Mouse (Mus musculus) intestine, postnatal 0 days (tissue): ENCODE measurements around the gene Mfsd12. TPM values are rescaled to one million over a fixed set of nuclear protein-coding genes. Genes with fewer than 3 reads are reported as not detected.

Experiments used
- ATAC-seq: fragments of 200-750 bp; cut with Nextera tagmentation; 2 replicates; pipeline ENCODE4 v1.8.0; 2017; ENCODE audit warnings: mild to moderate bottlenecking, moderate TSS enrichment, moderate library complexity
- H3K27ac ChIP-seq: fragments of 300-500 bp; sonication (generic); 2 replicates; pipeline ENCODE4 v1.5.1; 2014; ENCODE audit warnings: mild to moderate bottlenecking, low read depth, low read length, moderate library complexity
- H3K27me3 ChIP-seq: fragments of 300-500 bp; sonication (generic); replicated peaks from 2 replicates; pipeline ENCODE4 v1.6.1; 2014; ENCODE audit warnings: low read length, mixed read lengths; ENCODE audit not compliant: control insufficient read depth, insufficient read depth
- H3K36me3 ChIP-seq: fragments of 300-500 bp; sonication (generic); 2 replicates; pipeline ENCODE4 v1.6.1; 2014; ENCODE audit warnings: mild to moderate bottlenecking, moderate library complexity; ENCODE audit not compliant: control insufficient read depth, insufficient read depth
- H3K4me1 ChIP-seq: fragments of 300-500 bp; sonication (generic); replicated peaks from 2 replicates; pipeline ENCODE4 v1.6.1; 2014; ENCODE audit warnings: antibody characterized with exemption, low read length, mixed read lengths; ENCODE audit not compliant: control insufficient read depth, insufficient read depth
- H3K4me2 ChIP-seq: fragments of 300-500 bp; sonication (generic); replicated peaks from 2 replicates; pipeline ENCODE4 v1.6.1; 2014; ENCODE audit warnings: low read depth, mild to moderate bottlenecking, moderate library complexity
- H3K4me3 ChIP-seq: fragments of 300-500 bp; sonication (generic); 2 replicates; pipeline ENCODE4 v1.5.1; 2014; ENCODE audit warnings: low read depth, low read length
- H3K9ac ChIP-seq: fragments of 300-500 bp; sonication (generic); 2 replicates; pipeline ENCODE4 v1.6.1; 2014; ENCODE audit warnings: mild to moderate bottlenecking, low read depth, low read length
- H3K9me3 ChIP-seq: fragments of 300-500 bp; sonication (generic); 2 replicates; pipeline ENCODE4 v1.6.1; 2016; ENCODE audit warnings: mixed run types; ENCODE audit not compliant: control insufficient read depth
- CTCF ChIP-seq: sonication (generic); IDR thresholded peaks from 2 replicates; pipeline ENCODE4 v1.5.1; 2016; ENCODE audit warnings: low read depth, mild to moderate bottlenecking, control low read depth, antibody characterized with exemption, moderate library complexity
- WGBS: fragments of 180-500 bp; shearing (Covaris S2); extraction: QIAGEN DNeasy Blood & Tissue Kit; methylation state at CpG from one replicate; pipeline ENCODE4 v1.1.7; 2014; 5-methylcytosine and 5-hydroxymethylcytosine counted together
- polyA plus RNA-seq: library from polyadenylated mRNA; unstranded; fragments of >200 nt; fragmentation: Nextera tagmentation; extraction: Ambion mirVana; gene quantifications from 2 replicates; pipeline ENCODE4 v1.2.1, GENCODE M21; 2015

The Mfsd12 gene
- polyA plus RNA-seq, 1 experiment from 2014 or later: 29.6 TPM

DNA sequence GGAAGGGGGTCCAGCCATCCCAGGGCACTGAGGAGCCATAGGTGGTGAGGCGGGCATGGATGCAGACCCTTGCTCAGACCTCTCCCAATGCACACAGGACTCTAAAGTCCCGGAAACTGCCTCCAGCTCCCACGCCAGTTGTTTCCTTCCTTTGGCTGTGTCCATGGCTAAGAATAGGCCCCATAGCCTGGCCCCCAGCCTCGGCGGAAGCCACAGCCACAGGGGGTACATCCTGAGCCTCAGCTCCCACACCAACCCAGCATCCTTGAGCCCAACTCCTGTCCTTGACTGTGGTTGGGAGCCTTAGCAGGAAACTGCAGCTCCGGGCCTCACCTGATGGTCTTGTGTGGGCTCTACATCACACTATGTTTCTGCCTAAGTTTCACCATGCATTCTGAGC, 30.4 kb upstream of the Mfsd12 start:
- Histone ChIP-seq H3K27ac (peak overlapping the region; percentile 36), H3K36me3 (peaks cover 50% of the 10 kb centered on the region), H3K27me3 (no peaks in the 10 kb centered on the region), H3K9ac (no peak overlapping the region), H3K9me3 (no peaks in the 10 kb centered on the region), H3K4me3 (no peak overlapping the region), H3K4me2 (no peak overlapping the region), H3K4me1 (peaks cover 15% of the 10 kb centered on the region; the same call in 1 of the 2 replicates)
- no peak for ATAC-seq
- no peak for TF ChIP-seq CTCF
- WGBS: 69% methylated on average over 6 of the region's 6 CpGs

DNA sequence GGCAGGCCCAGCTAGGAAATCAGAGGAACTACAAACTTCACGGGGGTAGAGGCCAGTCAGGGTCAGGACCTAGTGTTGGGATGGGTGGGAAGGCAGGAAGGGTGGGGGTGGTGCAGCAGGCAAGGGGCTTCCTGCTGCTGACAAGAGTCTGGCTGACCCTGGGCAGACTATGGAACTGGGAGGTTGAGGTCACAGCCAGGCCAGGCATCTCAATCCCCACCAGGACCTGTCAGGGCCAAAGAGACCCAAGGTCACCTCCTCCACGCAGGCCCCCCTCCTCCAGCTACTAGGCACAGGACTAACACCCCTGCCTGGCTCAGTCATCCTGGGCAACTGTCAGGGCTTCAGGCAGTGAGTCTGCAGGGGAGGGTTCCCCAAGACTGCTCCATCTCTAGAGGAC, 29.3 kb upstream of the Mfsd12 start:
- 22% methylated on average over 2 of the region's 2 CpGs for WGBS
- Histone ChIP-seq H3K9me3 (no peaks in the 10 kb centered on the region), H3K4me3 (no peak overlapping the region), H3K36me3 (peaks cover 41% of the 10 kb centered on the region), H3K27me3 (peaks cover 9% of the 10 kb centered on the region), H3K27ac (peak overlapping the region; percentile 60; the same call in 1 of the 2 replicates), H3K4me1 (peaks cover 12% of the 10 kb centered on the region; the same call in 1 of the 2 replicates), H3K9ac (peak overlapping the region; percentile 11; the same call in 1 of the 2 replicates), H3K4me2 (no peak overlapping the region)
- no peak for TF ChIP-seq CTCF
- ATAC-seq: no peak

DNA sequence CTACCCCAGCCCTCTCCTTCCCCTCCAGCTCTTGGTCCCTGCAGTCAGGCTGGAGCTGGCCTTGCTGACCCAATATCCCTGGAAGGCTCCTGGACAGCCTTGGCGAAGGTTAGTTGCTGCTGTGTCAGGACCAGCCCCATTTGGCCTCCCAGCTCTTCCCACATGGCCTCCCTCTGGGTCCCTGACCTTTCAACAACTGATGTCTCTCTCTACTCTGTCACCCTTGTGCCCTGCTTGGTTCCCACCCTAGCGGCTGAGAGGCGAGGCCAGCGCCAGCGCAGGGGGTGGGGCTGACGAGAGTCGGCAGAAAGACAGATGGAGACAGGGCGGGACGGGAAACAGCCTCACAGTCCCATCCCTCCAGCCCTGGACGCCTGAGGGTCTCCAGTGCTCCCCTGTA, 28.9 kb upstream of the Mfsd12 start, which contains the start of gene Tbxa2r:
TSS of gene Tbxa2r (plus strand) at position 346 of the 400 bp plus-strand sequence.
- Histone ChIP-seq H3K4me2 (peak within 1 kb of the TSS; percentile 55), H3K27me3 (peaks cover 14% of the 10 kb centered on the region), H3K36me3 (peaks cover 37% of the 10 kb centered on the region), H3K4me3 (no peak within 1 kb of the TSS), H3K4me1 (peaks cover 12% of the 10 kb centered on the region; the same call in 1 of the 2 replicates), H3K9ac (peak within 1 kb of the TSS; percentile 13), H3K27ac (peak within 1 kb of the TSS; percentile 60; the same call in 1 of the 2 replicates), H3K9me3 (no peaks in the 10 kb centered on the region)
- peak; percentile 45 for TF ChIP-seq CTCF
- WGBS: 6% methylated on average over 10 of the region's 10 CpGs
- no peak for ATAC-seq

DNA sequence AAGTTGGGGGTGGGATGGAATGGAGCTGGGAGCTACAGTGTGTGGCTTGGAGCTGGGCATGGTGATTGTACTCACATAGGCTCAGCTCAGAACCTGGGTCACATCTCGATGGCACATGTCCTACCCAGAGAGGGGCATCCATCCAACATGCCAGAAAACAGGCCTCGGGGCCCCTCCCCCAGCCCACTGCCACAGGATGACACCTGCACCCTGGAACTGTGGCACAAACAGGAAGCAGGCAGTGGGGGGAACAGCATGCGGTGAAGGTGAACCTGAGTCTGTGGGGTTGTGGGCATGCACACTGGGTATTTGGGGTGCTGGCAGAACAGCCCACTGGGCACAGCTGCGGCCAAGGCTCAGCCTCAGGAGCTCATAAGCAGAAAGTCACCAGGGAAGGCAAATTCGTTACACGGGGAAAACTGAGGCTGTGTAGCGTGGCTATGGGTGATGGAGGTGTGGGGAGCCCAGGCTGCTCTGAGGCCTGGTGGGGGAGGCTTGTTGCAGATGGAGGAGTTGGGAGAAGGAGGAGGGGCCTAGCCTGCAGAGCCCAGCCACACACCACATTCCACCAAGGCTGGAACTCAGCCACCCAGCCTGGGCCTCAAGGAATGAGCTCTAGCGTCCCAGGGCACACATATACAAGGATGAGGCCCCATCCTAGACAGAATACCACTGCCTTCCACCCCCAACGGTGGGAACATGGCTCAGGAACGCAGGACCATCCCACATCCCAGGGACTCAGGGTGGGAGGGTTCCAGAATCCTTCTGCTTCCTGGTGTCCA, 27.9 kb upstream of the Mfsd12 start:
- peak; percentile 32; the same call in 1 of the 2 replicates for ATAC-seq
- no peak for TF ChIP-seq CTCF
- H3K27me3 ChIP-seq: peaks cover 14% of the 10 kb centered on the region
- peak overlapping the region; percentile 60 for H3K27ac ChIP-seq
- WGBS: 60% methylated on average over 10 of the region's 10 CpGs
- peaks cover 12% of the 10 kb centered on the region; the same call in 1 of the 2 replicates for H3K4me1 ChIP-seq
- peak overlapping the region; percentile 13 for H3K9ac ChIP-seq
- peak overlapping the region; percentile 55 for H3K4me2 ChIP-seq
- H3K36me3 ChIP-seq: peaks cover 27% of the 10 kb centered on the region
- no peak overlapping the region for H3K4me3 ChIP-seq
- H3K9me3 ChIP-seq: no peaks in the 10 kb centered on the region

DNA sequence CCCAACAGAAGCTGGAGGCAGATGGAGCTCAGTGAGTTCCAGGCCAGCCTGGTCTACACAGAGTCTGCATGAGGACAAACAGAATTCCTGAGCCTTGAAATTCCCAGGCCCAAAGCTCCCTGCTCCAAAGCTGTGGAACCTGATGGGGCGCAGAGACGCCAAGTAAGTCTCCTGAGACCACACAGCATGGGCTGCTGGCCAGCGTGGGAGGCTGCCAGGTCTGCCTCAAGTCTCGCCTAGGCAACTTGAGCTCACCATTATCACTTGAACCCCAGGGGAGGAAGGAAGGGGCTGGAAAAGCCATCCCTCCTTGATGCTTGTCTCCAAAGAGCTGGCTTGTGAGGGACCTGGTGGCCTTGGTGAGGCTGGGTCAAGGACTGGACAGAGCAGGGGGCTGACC, 27.3 kb upstream of the Mfsd12 start:
- Histone ChIP-seq H3K9me3 (no peaks in the 10 kb centered on the region), H3K36me3 (peaks cover 20% of the 10 kb centered on the region), H3K27ac (peak overlapping the region; percentile 57), H3K4me1 (peaks cover 12% of the 10 kb centered on the region; the same call in 1 of the 2 replicates), H3K27me3 (peaks cover 14% of the 10 kb centered on the region), H3K4me2 (peak overlapping the region; percentile 30; the same call in 1 of the 2 replicates), H3K9ac (no peak overlapping the region; the same call in 1 of the 2 replicates), H3K4me3 (no peak overlapping the region)
- peak; percentile 9; the same call in 1 of the 2 replicates for ATAC-seq
- WGBS: 55% methylated on average over 4 of the region's 4 CpGs
- TF ChIP-seq CTCF: no peak

DNA sequence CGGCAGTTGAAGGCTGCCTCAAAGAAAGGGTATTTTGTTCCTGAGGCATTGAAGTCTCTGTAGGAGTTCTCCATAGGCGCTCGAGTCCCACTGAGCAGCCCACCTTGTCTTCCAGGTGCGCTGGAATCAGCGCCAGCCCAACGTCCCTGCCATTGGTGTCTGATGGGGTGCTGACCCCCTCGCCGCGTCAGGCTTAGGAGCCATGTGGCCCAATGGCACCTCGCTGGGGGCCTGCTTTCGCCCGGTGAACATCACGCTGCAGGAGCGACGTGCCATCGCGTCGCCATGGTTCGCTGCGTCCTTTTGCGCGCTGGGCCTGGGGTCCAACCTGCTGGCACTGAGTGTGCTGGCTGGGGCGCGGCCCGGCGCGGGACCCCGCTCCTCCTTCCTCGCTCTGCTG, 25.0 kb upstream of the Mfsd12 start:
- peaks cover 12% of the 10 kb centered on the region; the same call in 1 of the 2 replicates for H3K4me1 ChIP-seq
- H3K9me3 ChIP-seq: no peaks in the 10 kb centered on the region
- no peak overlapping the region for H3K9ac ChIP-seq
- no peaks in the 10 kb centered on the region for H3K36me3 ChIP-seq
- TF ChIP-seq CTCF: no peak
- 37% methylated on average over 29 of the region's 29 CpGs for WGBS
- H3K27me3 ChIP-seq: peaks cover 14% of the 10 kb centered on the region
- peak overlapping the region; percentile 5; the same call in 1 of the 2 replicates for H3K4me3 ChIP-seq
- 0 out of 2 replicates have a peak overlapping the region, but pooled peaks have one; percentile 24 for H3K4me2 ChIP-seq
- no peak overlapping the region for H3K27ac ChIP-seq
- ATAC-seq: no peak
